Mouse (Mus musculus): ENCODE results near the gene Abcg4. TPM values are rescaled to one million over a fixed set of nuclear protein-coding genes. Genes with fewer than 3 reads are reported as not detected.

The Abcg4 gene
- polyA plus RNA-seq, 1 experiment from 2014 or later = 2.8 TPM

- Histone ChIP-seq H3K4me3 (ENCODE audit: low read length) (no peak overlapping the region), H3K4me2 (replicated peaks; ENCODE audit: low read depth, low read length) (peak overlapping the region; percentile 89; the same call in 1 of the 2 replicates), H3K9ac (replicated peaks; ENCODE audit: low read length) (0 out of 2 replicates have a peak overlapping the region, but pooled peaks have one; percentile 95), H3K27me3 (ENCODE audit: insufficient read depth, low read length) (no peaks in the 10 kb centered on the region), H3K4me1 (ENCODE audit: insufficient read depth, low read length) (peaks cover 8% of the 10 kb centered on the region; the same call in 1 of the 2 replicates), H3K27ac (ENCODE audit: low read length) (no peak overlapping the region), H3K9me3 (ENCODE audit: low read length) (peaks cover 5% of the 10 kb centered on the region; the same call in 1 of the 2 replicates), H3K36me3 (ENCODE audit: insufficient read depth, low read length) (0 out of 2 replicates have a peak, but pooled peaks cover 5% of the 10 kb centered on the region)
- WGBS = 64% methylated on average over 8 of the region's 8 CpGs
- ATAC-seq (ENCODE audit: low FRiP score, low TSS enrichment) = no peak
Observed at GRCm38 (mm10) chr9:44266478-44267226, 21.8 kb downstream of the Abcg4 start.

- WGBS = 86% methylated on average over 14 of the region's 14 CpGs
- no peak for ATAC-seq (ENCODE audit: low FRiP score, low TSS enrichment)
- H3K4me1 ChIP-seq (ENCODE audit: insufficient read depth, low read length) = no peaks in the 10 kb centered on the region
Observed at GRCm38 (mm10) chr9:44261388-44261787, 27.0 kb downstream of the Abcg4 start.

GRCm38 (mm10) chr9:44259014-44259413 is 29.4 kb downstream of the Abcg4 start:
- H3K27ac ChIP-seq (ENCODE audit: low read length) = no peak overlapping the region
- 87% methylated on average over 10 of the region's 10 CpGs for WGBS

More at GRCm38 (mm10) chr9:44261388-44261787, 27.0 kb downstream of the Abcg4 start:
- no peaks in the 10 kb centered on the region for H3K9me3 ChIP-seq (ENCODE audit: low read length)
- no peak overlapping the region for H3K4me2 ChIP-seq (replicated peaks; ENCODE audit: low read depth, low read length)
- no peaks in the 10 kb centered on the region for H3K27me3 ChIP-seq (ENCODE audit: insufficient read depth, low read length)
- H3K36me3 ChIP-seq (ENCODE audit: insufficient read depth, low read length) = 0 out of 2 replicates have a peak, but pooled peaks cover 5% of the 10 kb centered on the region
- H3K4me3 ChIP-seq (ENCODE audit: low read length) = no peak overlapping the region
- no peak overlapping the region for H3K27ac ChIP-seq (ENCODE audit: low read length)
- H3K9ac ChIP-seq (replicated peaks; ENCODE audit: low read length) = no peak overlapping the region

DNA sequence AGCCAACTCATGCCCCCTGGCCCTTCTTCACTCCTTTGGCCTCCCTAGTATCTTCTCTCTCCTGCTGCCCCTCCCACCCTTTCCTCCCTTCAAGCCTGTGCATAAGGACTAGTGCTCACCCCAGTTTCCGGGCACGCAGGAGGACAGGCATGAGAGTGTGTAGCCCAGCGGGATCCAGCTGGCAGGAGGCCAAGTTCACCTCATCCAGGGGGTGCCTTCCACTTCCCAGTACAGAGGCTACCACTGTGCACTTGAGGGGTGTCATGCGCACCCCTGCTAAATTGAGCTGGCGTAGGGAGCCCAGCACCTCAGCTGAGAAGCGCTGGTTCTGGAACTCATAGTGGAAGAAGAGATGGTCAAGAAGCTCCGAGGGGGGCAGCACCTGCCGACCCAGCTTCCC is 32.2 kb downstream of the Abcg4 start:
- Histone ChIP-seq H3K27me3 (ENCODE audit: insufficient read depth, low read length) (no peaks in the 10 kb centered on the region), H3K4me1 (ENCODE audit: insufficient read depth, low read length) (peaks cover 11% of the 10 kb centered on the region), H3K9me3 (ENCODE audit: low read length) (no peaks in the 10 kb centered on the region), H3K27ac (ENCODE audit: low read length) (no peak overlapping the region), H3K36me3 (ENCODE audit: insufficient read depth, low read length) (no peaks in the 10 kb centered on the region), H3K4me2 (replicated peaks; ENCODE audit: low read depth, low read length) (no peak overlapping the region), H3K9ac (replicated peaks; ENCODE audit: low read length) (no peak overlapping the region), H3K4me3 (ENCODE audit: low read length) (no peak overlapping the region)
- ATAC-seq (ENCODE audit: low FRiP score, low TSS enrichment) = no peak
- 79% methylated on average over 8 of the region's 8 CpGs for WGBS

More at GRCm38 (mm10) chr9:44259014-44259413, 29.4 kb downstream of the Abcg4 start:
- no peak for ATAC-seq (ENCODE audit: low FRiP score, low TSS enrichment)
- Histone ChIP-seq H3K36me3 (ENCODE audit: insufficient read depth, low read length) (0 out of 2 replicates have a peak, but pooled peaks cover 5% of the 10 kb centered on the region), H3K9ac (replicated peaks; ENCODE audit: low read length) (no peak overlapping the region), H3K4me2 (replicated peaks; ENCODE audit: low read depth, low read length) (no peak overlapping the region), H3K27me3 (ENCODE audit: insufficient read depth, low read length) (no peaks in the 10 kb centered on the region), H3K9me3 (ENCODE audit: low read length) (no peaks in the 10 kb centered on the region), H3K4me3 (ENCODE audit: low read length) (no peak overlapping the region), H3K4me1 (ENCODE audit: insufficient read depth, low read length) (0 out of 2 replicates have a peak, but pooled peaks cover 7% of the 10 kb centered on the region)

GRCm38 (mm10) chr9:44255136-44255521 is 33.3 kb downstream of the Abcg4 start:
- Histone ChIP-seq H3K9ac (replicated peaks; ENCODE audit: low read length) (no peak overlapping the region), H3K27me3 (ENCODE audit: insufficient read depth, low read length) (no peaks in the 10 kb centered on the region), H3K9me3 (ENCODE audit: low read length) (no peaks in the 10 kb centered on the region), H3K4me1 (ENCODE audit: insufficient read depth, low read length) (peaks cover 20% of the 10 kb centered on the region), H3K36me3 (ENCODE audit: insufficient read depth, low read length) (no peaks in the 10 kb centered on the region), H3K27ac (ENCODE audit: low read length) (no peak overlapping the region), H3K4me3 (ENCODE audit: low read length) (no peak overlapping the region), H3K4me2 (replicated peaks; ENCODE audit: low read depth, low read length) (no peak overlapping the region)
- WGBS = 71% methylated on average over 6 of the region's 6 CpGs
- no peak for ATAC-seq (ENCODE audit: low FRiP score, low TSS enrichment)

GRCm38 (mm10) chr9:44254508-44255135 is 33.8 kb downstream of the Abcg4 start:
- 9% methylated on average over 5 of the region's 5 CpGs for WGBS
- no peak overlapping the region for H3K27ac ChIP-seq (ENCODE audit: low read length)
- H3K36me3 ChIP-seq (ENCODE audit: insufficient read depth, low read length) = no peaks in the 10 kb centered on the region
- no peak overlapping the region for H3K9ac ChIP-seq (replicated peaks; ENCODE audit: low read length)
- no peak overlapping the region for H3K4me2 ChIP-seq (replicated peaks; ENCODE audit: low read depth, low read length)
- no peak for ATAC-seq (ENCODE audit: low FRiP score, low TSS enrichment)
- H3K4me3 ChIP-seq (ENCODE audit: low read length) = no peak overlapping the region
- H3K4me1 ChIP-seq (ENCODE audit: insufficient read depth, low read length) = peaks cover 25% of the 10 kb centered on the region
- H3K9me3 ChIP-seq (ENCODE audit: low read length) = no peaks in the 10 kb centered on the region
- no peaks in the 10 kb centered on the region for H3K27me3 ChIP-seq (ENCODE audit: insufficient read depth, low read length)

DNA sequence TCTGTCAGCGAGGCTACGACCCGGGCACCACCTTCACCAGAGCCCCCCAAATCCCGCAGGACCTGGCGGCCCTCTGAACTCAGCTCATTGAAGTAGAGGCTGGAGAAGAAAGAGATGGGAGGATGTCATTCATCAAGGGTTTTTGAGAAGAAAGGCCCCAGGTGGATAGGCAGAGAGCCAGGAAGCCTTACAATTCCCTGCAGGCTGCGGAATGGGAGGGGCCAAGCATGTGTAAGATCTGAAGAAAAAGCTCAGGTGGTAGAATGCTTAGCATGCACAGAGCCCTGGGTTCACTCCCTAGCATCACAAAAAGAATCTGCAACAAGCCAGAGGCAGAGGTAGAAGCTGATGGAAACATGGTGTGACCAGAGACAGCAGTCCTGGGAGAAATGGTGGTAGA is 35.0 kb downstream of the Abcg4 start:
- no peak overlapping the region for H3K9ac ChIP-seq (replicated peaks; ENCODE audit: low read length)
- no peaks in the 10 kb centered on the region for H3K27me3 ChIP-seq (ENCODE audit: insufficient read depth, low read length)
- H3K4me1 ChIP-seq (ENCODE audit: insufficient read depth, low read length) = peaks cover 26% of the 10 kb centered on the region
- no peak for ATAC-seq (ENCODE audit: low FRiP score, low TSS enrichment)
- H3K27ac ChIP-seq (ENCODE audit: low read length) = no peak overlapping the region
- no peak overlapping the region for H3K4me3 ChIP-seq (ENCODE audit: low read length)
- 79% methylated on average over 6 of the region's 6 CpGs for WGBS
- no peaks in the 10 kb centered on the region for H3K9me3 ChIP-seq (ENCODE audit: low read length)
- H3K36me3 ChIP-seq (ENCODE audit: insufficient read depth, low read length) = no peaks in the 10 kb centered on the region
- H3K4me2 ChIP-seq (replicated peaks; ENCODE audit: low read depth, low read length) = no peak overlapping the region

- ATAC-seq (ENCODE audit: low FRiP score, low TSS enrichment) = no peak
- peak within 1 kb of the TSS; percentile 46 for H3K4me2 ChIP-seq (replicated peaks; ENCODE audit: low read depth, low read length)
- H3K36me3 ChIP-seq (ENCODE audit: insufficient read depth, low read length) = no peaks in the 10 kb centered on the region
- 0 out of 2 replicates have a peak within 1 kb of the TSS, but pooled peaks have one; percentile 10 for H3K9ac ChIP-seq (replicated peaks; ENCODE audit: low read length)
- peak within 1 kb of the TSS; percentile 19 for H3K4me3 ChIP-seq (ENCODE audit: low read length)
- H3K4me1 ChIP-seq (ENCODE audit: insufficient read depth, low read length) = peaks cover 26% of the 10 kb centered on the region
- WGBS = 62% methylated on average over 10 of the region's 10 CpGs
- no peaks in the 10 kb centered on the region for H3K9me3 ChIP-seq (ENCODE audit: low read length)
- H3K27me3 ChIP-seq (ENCODE audit: insufficient read depth, low read length) = no peaks in the 10 kb centered on the region
- 0 out of 2 replicates have a peak within 1 kb of the TSS, but pooled peaks have one; percentile 20 for H3K27ac ChIP-seq (ENCODE audit: low read length)
Observed at GRCm38 (mm10) chr9:44251314-44251713, 37.1 kb downstream of the Abcg4 start, which contains the start of gene Pdzd3. Gene Pdzd3, minus strand, starts transcription at chr9:44251471.

- H3K4me3 ChIP-seq (ENCODE audit: low read length) = peak overlapping the region; percentile 19
- H3K27ac ChIP-seq (ENCODE audit: low read length) = no peak overlapping the region
- H3K9me3 ChIP-seq (ENCODE audit: low read length) = no peaks in the 10 kb centered on the region
- WGBS = 39% methylated on average over 4 of the region's 4 CpGs
- peak overlapping the region; percentile 46 for H3K4me2 ChIP-seq (replicated peaks; ENCODE audit: low read depth, low read length)
- H3K36me3 ChIP-seq (ENCODE audit: insufficient read depth, low read length) = no peaks in the 10 kb centered on the region
- H3K27me3 ChIP-seq (ENCODE audit: insufficient read depth, low read length) = no peaks in the 10 kb centered on the region
- peaks cover 26% of the 10 kb centered on the region for H3K4me1 ChIP-seq (ENCODE audit: insufficient read depth, low read length)
- peak; percentile 47; the same call in 1 of the 2 replicates for ATAC-seq (ENCODE audit: low FRiP score, low TSS enrichment)
- 0 out of 2 replicates have a peak overlapping the region, but pooled peaks have one; percentile 10 for H3K9ac ChIP-seq (replicated peaks; ENCODE audit: low read length)
Observed at GRCm38 (mm10) chr9:44250445-44250844, 38.0 kb downstream of the Abcg4 start.
